Mouse (Mus musculus) myocyte (in vitro differentiated cells): Measurements from ENCODE around the gene Myo10.

Experiments
- MAX ChIP-seq: IDR thresholded peaks from one replicate; pipeline ENCODE4 v1.6.1; 2011; ENCODE audit warnings: low read depth, mild to moderate bottlenecking, control low read depth
- MYOD1 ChIP-seq, 3 experiments: IDR thresholded peaks; one replicate each; pipeline ENCODE4 v1.6.1; 2011; ENCODE audit warnings: control low read depth in 2 of 3, low read depth in 2 of 3, mild to moderate bottlenecking in 2 of 3, moderate library complexity in 1 of 3; ENCODE audit not compliant: insufficient read length in 2 of 3, control insufficient read depth in 1 of 3
- POLR2A ChIP-seq: IDR thresholded peaks from one replicate; pipeline ENCODE4 v1.6.1; 2011; ENCODE audit warnings: low read depth, mild to moderate bottlenecking, control low read depth, moderate library complexity; ENCODE audit not compliant: insufficient read length
- POLR2AphosphoS2 ChIP-seq: IDR thresholded peaks from one replicate; pipeline ENCODE4 v1.6.1; 2011; ENCODE audit warnings: low read depth, control low read depth; ENCODE audit not compliant: insufficient read length
- REST ChIP-seq: IDR thresholded peaks from one replicate; pipeline ENCODE4 v1.6.1; 2011; ENCODE audit warnings: mild to moderate bottlenecking, control low read depth, moderate library complexity; ENCODE audit not compliant: insufficient read depth, insufficient read length
- SRF ChIP-seq: IDR thresholded peaks from one replicate; pipeline ENCODE4 v1.6.1; 2011; ENCODE audit warnings: low read depth; ENCODE audit not compliant: control insufficient read depth, insufficient read length
- TCF12 ChIP-seq: IDR thresholded peaks from one replicate; pipeline ENCODE4 v1.6.1; 2011; ENCODE audit warnings: mild to moderate bottlenecking, control low read depth; ENCODE audit not compliant: poor library complexity, insufficient read depth, severe bottlenecking
- TCF3 ChIP-seq: IDR thresholded peaks from one replicate; pipeline ENCODE4 v1.6.1; 2011; ENCODE audit warnings: low read depth, control low read depth; ENCODE audit not compliant: insufficient read length
- USF1 ChIP-seq: IDR thresholded peaks from one replicate; pipeline ENCODE4 v1.6.1; 2011; ENCODE audit warnings: low read depth, mild to moderate bottlenecking, control low read depth, moderate library complexity

DNA sequence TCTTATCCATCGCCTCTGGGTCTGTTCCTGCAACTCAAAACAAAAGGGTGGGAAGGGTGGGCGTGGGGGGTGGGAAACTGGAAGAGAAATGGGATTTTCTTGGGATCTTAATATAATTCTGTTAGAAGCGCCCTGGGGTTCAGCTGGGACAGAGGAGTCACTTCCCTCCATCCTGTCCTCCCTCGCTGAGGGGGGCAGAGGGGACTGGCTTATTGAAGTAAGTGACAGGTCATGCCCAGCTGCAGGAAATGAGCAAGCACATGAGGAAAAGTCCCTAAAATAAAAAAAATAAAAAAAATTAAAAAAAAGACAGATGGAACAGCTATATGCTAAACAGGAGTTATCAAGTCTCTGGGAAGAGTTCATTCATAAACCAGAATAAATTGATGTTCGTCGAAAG lies 40.3 kb upstream of the Myo10 start:
- TF ChIP-seq REST (no peak), POLR2A (no peak), TCF12 (no peak), POLR2AphosphoS2 (no peak), USF1 (no peak), TCF3 (no peak), MYOD1 (IDR thresholded peaks at IDR 0.05; ENCODE audit: control insufficient read depth in 1 of 3, insufficient read length in 2 of 3, low read depth in 2 of 3) (no peak), MAX (no peak), SRF (no peak)
